Mouse (Mus musculus): ENCODE data around the gene Pcdh19.

GRCm38 (mm10) chrX:133660111-133660510, 28.7 kb downstream of the Pcdh19 start:
- TF ChIP-seq CTCF (IDR thresholded peaks at IDR 0.05; ENCODE audit: low read depth) (no peak), EP300 (IDR thresholded peaks at IDR 0.05; ENCODE audit: low read depth) (no peak)

Data from liver, postnatal 0 days (tissue).